In genomic region chr19:8656341-8656740, GRCm38 (mm10) we compare ENCODE assay signal across 21 mouse cellular contexts. TPM values are rescaled to one million over a fixed set of nuclear protein-coding genes. Genes with fewer than 3 reads are reported as not detected.
DNase-seq lines count a peak whose midpoint lies in the region; ATAC-seq lines count a peak whose summit lies in the region.
"Had no signal": no experiment of that assay in that cellular context is flagged by ENCODE, and none has a peak within 500 bp of the region (broad histone marks: within the 10 kb centered on the region; RNA-seq: fewer than 3 reads in every experiment).

No protein-coding gene starts in this region.

- no peak overlapping the region for H3K9ac ChIP-seq in midbrain, embryonic 11.5 days (ENCODE audit: low read length)
- H3K9ac ChIP-seq in midbrain, embryonic 16.5 days (ENCODE audit: low read depth, low read length) = no peak overlapping the region
- no peak overlapping the region for H3K9ac ChIP-seq in hindbrain, embryonic 11.5 days (ENCODE audit: low read depth, low read length)
- H3K9ac ChIP-seq: forebrain, postnatal 0 days; heart, embryonic 15.5 days; limb, embryonic 12.5 days; midbrain, embryonic 15.5 days; stomach, embryonic 15.5 days had no signal

- H3K27me3 ChIP-seq in midbrain, embryonic 11.5 days (ENCODE audit: control insufficient read depth, insufficient read depth, low read length) = peaks cover 6% of the 10 kb centered on the region; the same call in 1 of the 2 replicates
- H3K27me3 ChIP-seq in midbrain, embryonic 16.5 days (ENCODE audit: control insufficient read depth, insufficient read depth, low read depth, low read length) = no peaks in the 10 kb centered on the region
- H3K27me3 ChIP-seq in hindbrain, embryonic 11.5 days (ENCODE audit: control insufficient read depth, insufficient read depth, low read length) = no peaks in the 10 kb centered on the region
- H3K27me3 ChIP-seq: heart, embryonic 15.5 days; midbrain, embryonic 15.5 days; stomach, embryonic 15.5 days had no signal

- H3K27ac ChIP-seq in midbrain, embryonic 11.5 days (ENCODE audit: low read depth, low read length) = no peak overlapping the region
- no peak overlapping the region for H3K27ac ChIP-seq in midbrain, embryonic 16.5 days (ENCODE audit: low read length)
- H3K27ac ChIP-seq in hindbrain, embryonic 11.5 days (ENCODE audit: low read depth, low read length) = no peak overlapping the region
- H3K27ac ChIP-seq: heart, embryonic 15.5 days; hindbrain, postnatal 0 days; limb, embryonic 12.5 days; midbrain, embryonic 15.5 days; stomach, embryonic 15.5 days had no signal

- H3K4me1 ChIP-seq in midbrain, embryonic 11.5 days (ENCODE audit: control insufficient read depth, insufficient read depth, low read length) = no peaks in the 10 kb centered on the region
- no peaks in the 10 kb centered on the region for H3K4me1 ChIP-seq in midbrain, embryonic 16.5 days (ENCODE audit: control insufficient read depth, insufficient read depth, low read length)
- H3K4me1 ChIP-seq in hindbrain, embryonic 11.5 days (replicated peaks; ENCODE audit: control insufficient read depth, insufficient read depth, low read length) = no peaks in the 10 kb centered on the region
- H3K4me1 ChIP-seq: midbrain, embryonic 15.5 days; stomach, embryonic 15.5 days had no signal

- H3K9me3 ChIP-seq in midbrain, embryonic 11.5 days (ENCODE audit: control insufficient read depth, low read length) = no peaks in the 10 kb centered on the region
- no peaks in the 10 kb centered on the region for H3K9me3 ChIP-seq in midbrain, embryonic 16.5 days (replicated peaks; ENCODE audit: control insufficient read depth, low read length, poor library complexity, severe bottlenecking)
- no peaks in the 10 kb centered on the region for H3K9me3 ChIP-seq in hindbrain, embryonic 11.5 days (ENCODE audit: control insufficient read depth, low read length)
- H3K9me3 ChIP-seq: heart, embryonic 15.5 days; limb, embryonic 12.5 days; midbrain, embryonic 15.5 days; stomach, embryonic 15.5 days had no signal

- H3K36me3 ChIP-seq in midbrain, embryonic 11.5 days (ENCODE audit: control insufficient read depth, insufficient read depth, low read length) = no peaks in the 10 kb centered on the region
- no peaks in the 10 kb centered on the region for H3K36me3 ChIP-seq in midbrain, embryonic 16.5 days (ENCODE audit: control insufficient read depth, insufficient read depth, low read length)
- no peaks in the 10 kb centered on the region for H3K36me3 ChIP-seq in hindbrain, embryonic 11.5 days (ENCODE audit: control insufficient read depth, insufficient read depth, low read length)
- H3K36me3 ChIP-seq: heart, embryonic 15.5 days; limb, embryonic 12.5 days; midbrain, embryonic 15.5 days; stomach, embryonic 15.5 days had no signal

- 72% methylated on average over 4 of the region's 4 CpGs for WGBS in midbrain, embryonic 11.5 days
- WGBS in midbrain, embryonic 16.5 days = 67% methylated on average over 4 of the region's 4 CpGs
- WGBS in hindbrain, embryonic 11.5 days = 73% methylated on average over 4 of the region's 4 CpGs

- H3K4me3 ChIP-seq in midbrain, embryonic 11.5 days (ENCODE audit: low read depth, low read length) = no peak overlapping the region
- H3K4me3 ChIP-seq in midbrain, embryonic 16.5 days (ENCODE audit: low read depth, low read length) = no peak overlapping the region
- H3K4me3 ChIP-seq in hindbrain, embryonic 11.5 days (ENCODE audit: low read depth, low read length) = no peak overlapping the region
- H3K4me3 ChIP-seq: heart, embryonic 15.5 days; limb, embryonic 12.5 days; midbrain, embryonic 15.5 days; stomach, embryonic 15.5 days had no signal

- peak; percentile 25 to 34 for DNase-seq in adrenal gland, postnatal 36 days
- DNase-seq in adrenal gland, adult 2 months = no peak
- DNase-seq in kidney, adult 11 months = peak; percentile 38
- DNase-seq in kidney, adult 18-20 months = no peak
- DNase-seq in midbrain, embryonic 11.5 days (ENCODE audit: low spot score, missing footprints) = peak; percentile 79
- DNase-seq in hindbrain, embryonic 11.5 days (ENCODE audit: low spot score) = no peak
- DNase-seq in right cerebral cortex, postnatal 25 days = no peak
- DNase-seq: cerebellum, postnatal 25 days; forebrain, postnatal 0 days; spleen, adult 18-20 months had no signal

- no peak for ATAC-seq in midbrain, embryonic 11.5 days (ENCODE audit: low FRiP score)
- ATAC-seq in midbrain, embryonic 16.5 days = no peak
- no peak for ATAC-seq in hindbrain, embryonic 11.5 days (ENCODE audit: low FRiP score)
- ATAC-seq: forebrain, postnatal 0 days; hindbrain, postnatal 0 days; midbrain, embryonic 15.5 days had no signal

- H3K4me2 ChIP-seq in midbrain, embryonic 11.5 days = no peak overlapping the region
- no peak overlapping the region for H3K4me2 ChIP-seq in midbrain, embryonic 16.5 days (ENCODE audit: low read length)
- no peak overlapping the region for H3K4me2 ChIP-seq in hindbrain, embryonic 11.5 days (replicated peaks; ENCODE audit: low read depth, low read length)
- H3K4me2 ChIP-seq: heart, embryonic 15.5 days; limb, embryonic 12.5 days; midbrain, embryonic 15.5 days; stomach, embryonic 15.5 days had no signal

RNA-seq across cellular contexts. Expression of gene Chrm1, which starts 7.2 kb away (rescaled TPM):
- total RNA-seq in adrenal gland, postnatal 36 days (2021) = 1 to 10 TPM; 1.3 TPM
- 1 to 10 TPM in 1 of 2 experiments, under 1 TPM in 1; 0.86 to 1.9 TPM for total RNA-seq in adrenal gland, adult 2 months (2021)
- 1.1 and 1.5 TPM in 2 replicates for polyA plus RNA-seq in adrenal gland, adult 2 months (2012; rRNA removed)
- polyA plus RNA-seq in midbrain, embryonic 11.5 days (2014; fragmentation: Nextera tagmentation; extraction: Ambion mirVana) = 0.04 TPM in 2 replicates
- 0.53 and 0.65 TPM in 2 replicates for polyA plus RNA-seq in midbrain, embryonic 16.5 days (2015; fragmentation: Nextera tagmentation; extraction: Ambion mirVana)
- polyA plus RNA-seq in hindbrain, embryonic 11.5 days (2014; fragmentation: Nextera tagmentation; extraction: Ambion mirVana) = 0.13 and 0.20 TPM in 2 replicates
- total RNA-seq: CH12.LX; gastrocnemius, adult 8-10 months had no signal
- polyA plus RNA-seq: liver, embryonic 16.5 days had no signal

RNA-seq across cellular contexts. Expression of gene Slc22a6, which starts 38.5 kb away (rescaled TPM):
- not detected for total RNA-seq in adrenal gland, postnatal 36 days (2021)
- total RNA-seq in adrenal gland, adult 2 months (2021) = not detected
- polyA plus RNA-seq in adrenal gland, adult 2 months (2012; rRNA removed) = 0.06 TPM in 1 of 2 replicates, not detected in the other
- polyA plus RNA-seq in midbrain, embryonic 11.5 days (2014; fragmentation: Nextera tagmentation; extraction: Ambion mirVana) = 0.42 and 0.51 TPM in 2 replicates
- polyA plus RNA-seq in midbrain, embryonic 16.5 days (2015; fragmentation: Nextera tagmentation; extraction: Ambion mirVana) = 9.2 and 10.0 TPM in 2 replicates
- 0.77 and 0.88 TPM in 2 replicates for polyA plus RNA-seq in hindbrain, embryonic 11.5 days (2014; fragmentation: Nextera tagmentation; extraction: Ambion mirVana)
- total RNA-seq: CH12.LX; gastrocnemius, adult 8-10 months; megakaryocyte progenitor cell, adult 5-6 weeks had no signal
- polyA plus RNA-seq: heart, embryonic 15.5 days; limb, embryonic 12.5 days; liver, embryonic 16.5 days; stomach, embryonic 15.5 days; thymus, postnatal 0 days had no signal

Comparison
In these comparisons a context has a peak if more than half of its experiments do, and no peak if none do; other contexts are left out.
1. DNase-seq: peak in adrenal gland, postnatal 36 days (2 of 2), kidney, adult 11 months (single experiment) and midbrain, embryonic 11.5 days (single experiment); none in adrenal gland, adult 2 months (single experiment), kidney, adult 18-20 months (single experiment), hindbrain, embryonic 11.5 days (single experiment) and right cerebral cortex, postnatal 25 days (single experiment).